Mouse (Mus musculus): Measurements from ENCODE around the gene Olfr763.

GRCm38 (mm10) chr10:129039796-129040195 lies 29.2 kb downstream of the Olfr763 start, which contains the start of gene Olfr764-ps1:
- TF ChIP-seq CTCF (IDR thresholded peaks at IDR 0.05; ENCODE audit: low read depth, low read length): no peak
- no peak for TF ChIP-seq EP300 (IDR thresholded peaks at IDR 0.05; ENCODE audit: insufficient read depth, low read depth, low read length)

All from ES-Bruce4 (cell line).